Mouse (Mus musculus) cerebellum, adult (tissue): Measurements from ENCODE around the gene Gm15097.
"Not testable (repeated sequence)": the region's sequence is repeated elsewhere in the genome, so short reads cannot be mapped to it uniquely, and the experiment has no call there.

Experiments used
- ATAC-seq: cut with Nextera tagmentation; 2 replicates; pipeline ENCODE4 v1.9.2; 2017; ENCODE audit warnings: mild to moderate bottlenecking, moderate library complexity, mixed read lengths; ENCODE audit not compliant: insufficient number of reproducible peaks, low FRiP score, low TSS enrichment

Gene Gm15097

GRCm38 (mm10) chrX:149784173-149784572 lies at the start of gene Gm15097:
Gene Gm15097, plus strand, starts transcription at chrX:149784473.
- ATAC-seq: not testable (repeated sequence)

GRCm38 (mm10) chrX:149762853-149763252 lies 21.4 kb upstream of the Gm15097 start:
- ATAC-seq: not testable (repeated sequence)

GRCm38 (mm10) chrX:149811178-149811577 lies 26.9 kb downstream of the Gm15097 start:
- not testable (repeated sequence) for ATAC-seq
